Mouse (Mus musculus): ENCODE data around the gene Tcstv3. TPM values are rescaled to one million over a fixed set of nuclear protein-coding genes. Genes with fewer than 3 reads are reported as not detected.

Tcstv3 gene
- total RNA-seq (2023): not detected

DNA sequence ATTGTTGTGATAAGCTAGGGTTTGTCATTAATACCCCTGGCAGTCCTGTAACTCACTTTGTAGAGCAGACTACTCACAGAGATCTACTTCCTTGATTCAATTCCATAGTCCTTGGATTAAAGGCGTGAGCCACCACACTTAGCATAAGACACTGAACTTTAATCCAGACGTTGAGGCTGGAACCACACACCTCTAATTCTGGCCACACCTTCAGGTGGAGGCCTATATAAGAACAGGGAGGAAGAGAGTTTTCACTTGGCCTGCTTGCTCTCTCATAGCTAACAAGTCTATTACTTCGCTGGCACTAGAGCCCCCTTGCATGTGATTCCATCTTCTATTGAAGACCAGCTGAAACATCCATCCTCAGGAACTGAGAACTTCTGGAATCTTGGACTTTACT, at the start of gene Tcstv3:
Tcstv3 (plus strand) TSS at position 301 of the 400 bp plus-strand sequence.

GRCm38 (mm10) chr13:120299991-120300442, 16.7 kb upstream of the Tcstv3 start, which contains the start of gene BC147527:
Gene BC147527 (plus strand): TSS chr13:120300392.

Other genes starting within 250 kb of the Tcstv3 start
- gene Gm20767, start 176.6 kb upstream of the Tcstv3 start, total RNA-seq (2023): not detected
- gene Gm21818, start 144.4 kb upstream of the Tcstv3 start, total RNA-seq (2023): not detected
- not detected for gene Gm21762, start 100.9 kb upstream of the Tcstv3 start, total RNA-seq (2023)
- gene Gm21731, start 77.8 kb upstream of the Tcstv3 start, total RNA-seq (2023): not detected
- gene AF067061, start 53.8 kb upstream of the Tcstv3 start, total RNA-seq (2023): not detected
- gene BC147527, start 16.5 kb upstream of the Tcstv3 start, total RNA-seq (2023): 7.1 TPM

Measured in CD4-positive naive resting alpha-beta T cell, adult 57 days (primary cell).